Mouse (Mus musculus) retina, embryonic 14.5 days (tissue): ENCODE measurements around the gene Ttll11.
A peak's percentile ranks its signal among the peaks of the same experiment; 100 is the strongest.

Experiments used
- DNase-seq: peaks from one replicate; pipeline ENCODE4 v3.0.0-alpha.2; 2015; ENCODE audit warnings: low spot score

Gene Ttll11

DNA sequence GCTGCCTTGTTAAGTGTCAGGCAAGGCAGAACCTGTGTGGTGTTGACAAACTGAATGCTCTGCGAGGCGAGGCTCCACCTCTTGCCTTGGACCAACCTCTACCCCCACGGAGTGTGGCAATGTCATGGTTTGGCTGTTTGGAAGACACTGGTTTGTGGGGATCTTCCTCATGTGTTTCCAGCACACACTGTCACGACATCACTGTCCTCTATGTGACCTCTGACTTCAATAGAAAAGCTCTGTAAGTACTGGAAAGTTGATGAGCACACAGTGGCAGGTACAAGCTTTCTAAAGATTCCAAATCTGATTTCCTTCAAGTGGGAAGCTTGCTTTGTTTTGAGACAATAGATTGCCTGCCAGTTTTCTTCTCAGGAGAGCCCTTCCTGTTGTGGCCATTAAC lies 126.7 kb downstream of the Ttll11 start:
- no peak for DNase-seq

DNA sequence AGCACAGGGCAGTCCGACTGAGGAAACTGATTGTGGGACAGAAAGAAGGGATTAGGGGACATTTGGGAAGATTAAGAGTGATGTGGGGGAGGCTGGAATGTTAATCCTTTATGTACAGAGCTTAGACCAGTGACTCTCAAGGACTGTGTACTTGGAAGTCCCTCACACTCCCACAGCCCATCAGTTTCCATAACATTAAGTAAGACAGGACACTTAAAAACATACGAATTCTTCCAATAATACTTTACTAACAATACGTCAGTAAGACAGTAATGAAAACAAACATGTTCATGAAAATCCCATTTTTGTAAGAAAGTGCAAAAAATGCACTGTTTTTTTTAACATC lies 127.6 kb downstream of the Ttll11 start:
- DNase-seq = no peak

DNA sequence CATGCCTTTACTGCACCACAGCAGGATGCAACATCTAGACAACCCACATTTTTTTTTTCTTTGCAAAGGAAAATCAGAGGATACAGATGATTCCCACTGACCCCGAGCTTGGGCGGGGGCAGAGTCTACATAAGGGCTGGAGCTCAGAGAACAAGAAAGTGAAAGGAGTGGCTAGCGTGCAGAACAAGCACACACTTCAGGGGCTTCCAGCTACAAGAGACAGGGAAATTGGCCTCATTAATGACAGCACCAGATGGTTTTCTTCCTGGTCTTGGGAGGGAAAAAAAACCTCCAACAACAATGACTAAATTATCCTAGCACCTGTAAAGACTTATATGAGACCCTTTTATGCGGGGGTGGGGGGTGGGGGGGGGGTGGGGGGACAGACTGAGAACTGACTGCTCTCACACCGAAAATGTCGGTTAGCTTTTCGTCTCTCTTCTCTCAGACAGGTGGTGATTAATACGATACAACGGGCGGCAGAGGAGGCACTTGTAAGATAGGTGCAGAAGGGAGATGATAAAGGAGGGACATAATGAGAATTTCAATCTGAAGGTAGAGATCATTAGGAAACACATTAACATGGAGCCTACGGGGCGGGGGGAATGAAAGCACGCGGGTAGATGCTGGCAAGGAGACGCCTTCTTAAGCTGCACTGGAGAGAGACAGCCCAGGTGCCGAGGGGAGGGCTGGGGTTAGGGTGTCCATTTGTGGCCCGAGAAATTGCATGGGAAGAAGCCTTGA lies 128.1 kb downstream of the Ttll11 start:
- DNase-seq = peak; percentile 53

DNA sequence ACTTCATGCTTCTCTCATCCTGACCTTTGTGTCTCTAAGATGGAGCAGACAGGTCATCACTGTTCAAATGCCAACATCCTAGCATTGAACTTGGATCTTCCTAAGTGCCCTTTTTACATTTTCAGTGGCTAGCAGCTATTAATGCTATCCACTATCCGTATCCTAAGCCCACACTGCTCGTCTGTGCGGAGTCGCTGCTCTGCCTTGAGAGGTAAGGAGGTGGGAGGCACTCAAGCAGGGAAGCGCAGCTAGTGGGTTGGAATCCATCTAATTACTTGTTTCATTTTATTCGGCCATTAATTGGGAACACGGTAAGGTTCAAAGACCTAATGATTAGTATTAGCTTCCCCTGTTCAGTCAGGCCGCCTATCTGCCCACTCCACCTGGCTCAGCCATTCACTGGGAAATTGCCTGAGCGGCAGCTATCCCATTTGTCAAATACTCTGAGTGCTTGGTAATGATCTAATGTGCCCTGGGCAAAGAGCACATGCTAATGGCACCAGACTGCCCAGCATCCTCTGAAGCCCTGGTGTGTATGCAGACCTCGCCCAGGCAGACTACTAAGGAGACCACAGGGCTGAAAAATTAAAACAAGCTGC lies 130.0 kb downstream of the Ttll11 start:
- peak; percentile 48 for DNase-seq

DNA sequence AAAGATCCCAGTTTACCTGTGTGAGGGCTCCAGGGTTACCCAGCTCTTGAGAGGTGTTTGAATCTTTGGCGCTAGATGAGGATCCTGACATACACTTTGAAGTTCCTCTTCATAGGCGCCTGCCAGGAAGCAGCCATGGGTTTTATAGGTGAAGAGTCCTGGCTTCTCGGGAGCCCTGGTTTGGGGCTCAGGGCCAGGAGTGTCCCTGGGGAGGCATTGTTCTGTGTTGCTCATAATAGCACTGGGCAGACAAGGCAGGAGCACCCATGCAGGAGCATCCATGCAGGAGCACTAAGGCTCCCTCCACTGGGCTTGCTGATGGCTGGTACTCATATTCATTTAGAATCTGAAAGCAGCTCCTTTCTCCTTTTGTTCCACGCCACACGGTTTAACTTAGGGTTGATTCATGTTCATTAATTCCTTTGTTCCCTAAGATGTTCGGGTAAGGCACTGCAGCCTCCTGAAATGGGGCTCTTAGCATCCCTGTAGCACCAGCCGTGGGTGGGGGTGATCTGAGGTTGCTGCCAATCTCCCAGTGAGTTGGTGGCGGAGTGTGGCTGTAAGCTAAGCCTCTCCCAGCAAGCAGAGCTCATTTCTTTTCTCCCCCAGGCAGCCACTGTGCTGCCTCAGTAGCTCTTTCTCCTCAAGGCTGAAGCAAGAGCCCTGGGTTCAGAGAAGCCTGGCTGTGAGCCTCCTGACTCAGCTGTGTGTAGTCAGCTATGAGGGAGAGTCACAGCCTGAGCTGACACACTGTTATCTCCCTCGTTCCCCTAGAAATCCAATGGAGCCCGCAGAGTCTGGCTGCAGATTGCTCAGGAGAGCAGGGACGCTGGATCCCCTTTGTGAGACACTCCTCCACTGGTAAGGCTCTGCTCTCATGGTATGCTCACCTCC lies 133.9 kb downstream of the Ttll11 start:
- no peak for DNase-seq

DNA sequence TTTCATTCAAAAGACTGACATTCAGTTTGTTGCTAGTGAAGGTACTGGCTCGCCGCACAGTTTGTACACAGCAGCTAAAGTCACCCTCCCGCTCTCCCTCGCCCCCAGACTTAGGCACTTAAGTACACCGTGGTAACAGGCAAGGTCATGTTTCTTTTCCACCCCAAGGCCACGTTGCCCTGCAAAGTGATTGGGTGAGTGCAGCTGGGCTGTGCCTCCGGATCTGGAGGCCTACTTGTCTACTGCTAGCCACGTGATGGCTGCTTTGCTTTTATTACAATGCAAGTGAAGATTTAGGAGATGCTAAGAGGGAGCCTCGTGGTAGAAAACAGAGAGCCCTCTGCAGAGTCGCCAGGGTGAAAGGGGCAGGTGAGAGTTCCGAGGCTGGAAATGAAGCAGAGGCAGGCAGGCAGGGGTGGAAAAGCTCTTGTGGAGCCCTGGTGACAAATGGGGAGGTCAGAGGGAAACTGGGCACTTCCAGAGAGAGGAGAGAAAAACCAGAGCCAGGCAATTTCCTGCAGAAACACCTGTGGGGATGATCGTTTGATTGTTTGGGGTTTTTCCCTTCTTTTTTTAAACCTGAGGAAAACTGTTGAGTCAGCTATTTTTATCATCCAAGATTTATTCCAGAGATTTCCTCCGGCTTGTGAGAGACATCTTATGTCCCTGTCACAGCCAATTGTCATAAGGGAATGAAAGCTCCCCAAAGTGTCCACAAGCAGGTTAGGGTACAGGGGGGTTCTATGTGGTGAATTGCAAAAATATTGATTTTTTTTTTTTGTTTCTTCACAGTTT lies 135.6 kb downstream of the Ttll11 start:
- DNase-seq = no peak

DNA sequence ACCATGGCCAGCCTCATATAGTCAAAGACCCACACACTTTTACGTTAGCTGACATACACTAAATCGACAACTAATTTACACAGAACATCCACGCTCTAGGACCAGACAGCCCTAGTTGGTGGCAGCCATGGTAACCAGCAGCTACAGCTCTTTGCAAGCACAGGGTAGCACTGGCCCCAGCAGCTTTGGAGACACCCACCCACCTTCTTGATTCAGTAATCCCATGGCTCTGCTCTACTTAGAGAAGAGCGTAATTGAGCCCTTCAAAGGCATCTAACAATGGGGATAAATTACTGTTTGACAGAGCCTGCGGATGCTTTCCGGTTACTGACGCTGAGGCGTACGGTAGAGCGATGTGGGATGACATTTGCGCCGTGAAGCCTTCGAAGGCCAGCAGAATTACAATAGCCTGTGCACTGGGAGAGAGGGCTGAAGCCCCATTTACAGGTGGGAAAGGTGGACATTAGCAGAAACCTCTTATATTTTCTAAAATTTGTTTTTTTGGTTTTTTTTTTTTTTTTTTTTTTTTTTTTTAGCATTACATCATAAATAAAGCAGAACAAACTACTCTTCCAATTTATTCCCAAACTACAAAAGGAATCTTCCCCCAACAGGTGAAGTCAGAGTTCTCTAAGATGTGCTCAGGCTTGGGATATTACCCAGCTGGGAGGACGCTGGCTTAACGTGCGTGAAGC lies 136.8 kb downstream of the Ttll11 start:
- peak; percentile 54 for DNase-seq

DNA sequence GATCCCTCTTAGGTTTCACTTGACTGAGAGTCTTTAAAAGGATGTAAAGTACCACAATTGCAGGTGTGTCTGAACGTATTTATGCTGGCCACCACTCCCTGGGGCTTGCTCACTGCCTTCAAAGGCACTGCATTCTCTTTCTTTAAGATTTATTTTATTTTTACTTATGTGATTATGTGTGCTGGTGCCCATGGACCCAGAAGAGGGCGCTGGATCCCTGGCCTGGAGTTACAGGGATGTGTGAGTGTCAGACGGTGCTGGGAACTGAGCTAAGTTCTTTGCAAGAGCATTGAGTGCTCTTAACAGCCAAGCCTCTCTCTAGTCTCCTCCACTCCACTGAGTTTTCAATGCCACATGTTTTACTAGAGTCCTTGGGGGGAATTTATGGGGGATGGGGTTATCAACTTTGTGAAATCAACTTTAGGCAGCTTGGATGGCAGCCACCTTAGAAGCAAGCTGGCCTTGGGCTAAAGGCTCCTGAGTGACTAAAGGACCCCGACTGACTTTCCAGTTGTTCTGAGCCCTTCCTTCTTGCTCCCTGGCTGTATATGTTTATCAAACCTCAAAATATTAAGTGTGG lies 137.8 kb downstream of the Ttll11 start:
- no peak for DNase-seq

DNA sequence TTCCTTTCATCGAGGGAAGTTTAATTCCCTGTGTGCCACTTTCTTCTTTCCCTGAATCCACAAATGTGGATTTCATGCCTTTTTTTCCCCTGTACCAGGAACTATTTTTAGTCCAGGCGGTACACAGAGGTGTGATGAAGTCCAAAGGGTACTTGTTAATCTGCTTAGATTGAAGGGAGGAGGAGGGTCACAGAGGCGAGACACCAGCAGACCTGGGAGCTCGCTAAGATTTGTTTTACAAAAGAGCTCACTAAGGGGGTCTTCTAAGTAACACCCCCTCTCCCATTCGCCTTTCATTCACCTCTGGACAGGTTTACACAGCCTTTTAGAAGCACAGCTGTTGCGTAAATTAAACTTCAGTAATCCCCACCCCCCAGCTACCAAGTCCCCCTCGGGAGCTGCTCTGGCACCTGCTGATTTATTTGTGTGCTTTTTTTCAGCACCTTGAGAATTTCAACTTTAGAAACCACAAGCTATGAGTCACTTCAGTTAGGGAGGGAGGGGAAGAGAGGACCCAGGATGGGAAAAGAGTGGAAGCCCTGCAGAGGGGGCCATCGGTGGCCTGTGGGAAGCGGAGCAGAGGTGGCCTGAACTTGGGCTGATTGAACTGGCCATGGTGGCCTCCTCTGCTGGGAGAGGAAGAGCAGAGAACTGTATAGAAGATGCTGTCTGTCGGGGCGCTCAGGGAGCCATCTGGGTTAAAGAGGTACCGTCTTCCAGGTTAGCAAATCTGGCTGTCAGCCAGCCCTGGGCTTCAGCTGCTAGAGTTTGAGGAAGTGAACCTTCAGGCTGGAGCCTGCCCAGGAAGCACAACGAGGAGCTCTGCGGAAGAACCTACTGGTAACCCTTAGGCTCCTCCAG lies 138.5 kb downstream of the Ttll11 start:
- no peak for DNase-seq

DNA sequence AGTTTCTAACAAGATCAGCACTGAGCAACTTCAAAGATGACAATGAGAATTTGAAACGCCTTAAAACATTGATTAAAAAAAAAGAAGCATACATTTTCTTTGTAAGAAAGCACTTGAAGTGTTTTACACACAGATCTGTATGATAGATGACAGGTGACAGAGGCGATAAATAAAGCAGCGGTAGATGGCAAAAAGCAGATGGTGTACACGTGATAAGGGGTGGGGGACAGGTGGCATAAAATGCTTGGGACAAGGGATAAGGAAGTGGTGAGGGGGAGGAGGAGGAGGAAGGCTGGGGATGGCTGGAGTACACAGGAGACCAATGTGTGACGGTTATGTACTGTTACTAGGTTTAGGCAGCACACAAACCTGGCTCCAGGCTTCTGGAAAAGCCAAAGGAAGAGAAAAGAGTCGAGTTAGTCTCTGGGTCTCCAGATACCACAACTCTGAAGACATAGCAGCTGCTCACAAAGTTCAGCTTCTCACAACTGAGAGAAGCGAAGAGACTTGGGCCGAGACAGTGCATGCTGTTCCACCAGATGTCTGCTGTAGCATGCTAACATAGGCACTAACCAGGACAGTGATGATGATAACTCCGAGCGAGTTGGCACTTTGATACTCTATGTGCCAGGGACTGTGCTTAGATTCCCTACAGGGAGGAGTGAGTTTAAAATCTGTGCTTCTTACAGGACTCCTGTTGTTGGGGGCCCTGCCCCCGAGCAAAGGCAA lies 140.8 kb downstream of the Ttll11 start:
- no peak for DNase-seq

DNA sequence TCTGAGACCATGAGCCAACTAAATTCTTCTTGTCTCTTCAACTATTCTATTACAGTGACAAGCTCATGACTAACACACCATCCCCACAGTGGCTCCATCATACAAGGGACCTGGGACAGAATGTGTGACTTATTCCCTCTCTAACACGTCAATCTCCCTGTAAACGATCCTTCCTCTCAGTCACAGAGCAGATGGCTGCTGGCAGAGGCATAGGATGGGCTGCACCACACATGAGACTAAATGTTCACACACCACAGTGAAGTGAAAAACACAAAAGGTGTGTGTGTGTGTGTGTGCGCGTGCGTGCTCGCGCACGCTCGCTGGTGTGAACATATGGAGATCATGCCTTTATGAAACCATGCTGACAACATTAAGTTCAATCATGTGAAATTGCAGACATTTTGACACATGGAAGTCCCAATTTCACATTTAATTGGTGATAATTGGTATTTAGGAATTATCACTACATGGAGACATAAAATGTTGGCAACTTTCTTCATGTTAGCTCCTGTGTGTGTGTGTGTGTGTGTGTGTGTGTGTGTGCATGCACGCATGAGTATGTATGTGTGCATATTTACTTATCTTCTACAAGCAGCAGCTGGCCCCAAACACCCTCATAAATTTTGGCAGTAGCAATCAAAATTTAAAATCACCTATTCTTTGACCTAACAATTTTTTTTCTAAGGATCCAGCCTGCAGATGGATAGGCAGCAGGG lies 145.4 kb downstream of the Ttll11 start:
- DNase-seq = no peak

DNA sequence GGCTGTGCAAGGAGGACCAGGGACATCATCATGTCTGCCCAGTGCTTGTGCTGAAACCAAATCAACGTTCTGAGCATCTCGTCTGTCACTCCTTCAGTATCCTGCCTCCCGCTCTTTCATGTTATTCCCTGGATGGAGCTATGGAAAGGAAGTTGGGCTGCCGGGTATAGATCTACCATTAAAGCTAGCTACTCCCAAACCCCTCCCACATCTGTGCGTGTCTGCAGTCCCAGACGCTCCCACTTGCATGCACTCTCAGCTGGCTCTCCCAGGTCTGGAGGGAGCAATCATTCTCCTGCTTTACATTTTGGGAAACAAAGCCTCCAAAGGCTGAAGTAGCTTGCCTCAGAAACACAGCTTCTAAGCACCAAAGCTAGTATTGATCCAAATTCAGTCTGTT lies 146.2 kb downstream of the Ttll11 start:
- no peak for DNase-seq

DNA sequence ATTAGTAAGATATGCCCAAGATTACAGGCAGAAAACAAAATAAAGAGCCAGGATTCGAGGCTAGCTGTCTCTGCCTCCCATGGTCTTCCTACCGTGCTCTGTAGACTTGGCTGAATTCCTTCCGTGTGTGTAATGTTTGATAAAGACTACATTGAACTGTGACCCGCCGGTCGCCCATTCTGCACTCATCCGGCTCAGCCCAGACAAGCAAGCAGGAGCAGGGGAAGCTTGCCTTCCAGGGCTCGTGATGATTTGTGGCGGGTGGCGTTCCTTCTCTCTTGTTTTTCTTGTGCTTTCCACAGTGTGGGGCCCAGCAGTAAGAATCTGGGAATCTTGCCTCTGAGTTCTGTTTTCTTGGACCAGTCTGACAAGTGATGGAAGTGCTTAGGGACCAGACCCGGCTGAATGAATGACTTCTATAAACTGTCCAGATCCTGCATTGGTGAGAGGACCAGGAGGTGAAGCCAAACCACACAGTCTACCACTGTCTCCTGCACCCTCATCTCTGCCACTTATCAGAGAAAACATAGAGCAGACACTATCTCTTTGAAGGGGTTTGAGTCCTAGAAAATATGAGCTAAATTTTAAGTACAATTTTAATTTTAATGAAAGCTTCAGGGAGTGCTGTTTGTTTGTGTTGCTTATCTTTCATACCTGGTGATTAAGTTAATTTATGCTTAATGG lies 146.8 kb downstream of the Ttll11 start:
- DNase-seq = no peak

DNA sequence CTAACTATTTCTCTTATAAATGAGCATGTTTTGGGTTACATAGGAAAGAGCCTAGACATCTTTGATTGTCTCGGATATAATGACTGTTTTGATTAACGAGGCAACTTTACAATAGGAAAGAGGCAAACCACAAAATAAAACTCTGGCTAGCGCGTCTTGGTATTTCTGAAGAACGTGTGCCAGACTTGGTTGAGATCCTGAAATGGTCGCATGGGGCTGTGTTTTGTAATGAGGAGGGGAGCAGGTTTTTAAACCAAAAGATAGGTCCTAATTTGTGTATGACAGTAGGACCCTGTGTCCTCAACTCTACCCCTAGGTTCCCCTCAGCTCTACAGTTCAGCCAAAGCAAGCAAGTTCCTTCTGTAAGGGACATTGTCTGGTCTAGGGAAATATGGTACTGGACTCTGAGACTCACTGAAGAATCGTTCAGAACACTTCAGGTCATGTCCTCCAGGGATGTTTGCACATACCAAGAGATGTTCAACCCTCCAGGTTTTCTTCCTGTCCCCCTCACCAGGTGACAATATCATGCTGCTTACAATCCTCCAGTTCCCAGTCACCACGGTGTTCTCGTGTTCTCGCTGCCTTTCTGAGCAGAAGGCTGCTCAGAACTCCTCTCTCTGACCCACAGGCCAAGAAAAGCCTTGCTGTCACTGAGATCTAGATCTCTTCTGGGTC lies 147.7 kb downstream of the Ttll11 start:
- DNase-seq = no peak

DNA sequence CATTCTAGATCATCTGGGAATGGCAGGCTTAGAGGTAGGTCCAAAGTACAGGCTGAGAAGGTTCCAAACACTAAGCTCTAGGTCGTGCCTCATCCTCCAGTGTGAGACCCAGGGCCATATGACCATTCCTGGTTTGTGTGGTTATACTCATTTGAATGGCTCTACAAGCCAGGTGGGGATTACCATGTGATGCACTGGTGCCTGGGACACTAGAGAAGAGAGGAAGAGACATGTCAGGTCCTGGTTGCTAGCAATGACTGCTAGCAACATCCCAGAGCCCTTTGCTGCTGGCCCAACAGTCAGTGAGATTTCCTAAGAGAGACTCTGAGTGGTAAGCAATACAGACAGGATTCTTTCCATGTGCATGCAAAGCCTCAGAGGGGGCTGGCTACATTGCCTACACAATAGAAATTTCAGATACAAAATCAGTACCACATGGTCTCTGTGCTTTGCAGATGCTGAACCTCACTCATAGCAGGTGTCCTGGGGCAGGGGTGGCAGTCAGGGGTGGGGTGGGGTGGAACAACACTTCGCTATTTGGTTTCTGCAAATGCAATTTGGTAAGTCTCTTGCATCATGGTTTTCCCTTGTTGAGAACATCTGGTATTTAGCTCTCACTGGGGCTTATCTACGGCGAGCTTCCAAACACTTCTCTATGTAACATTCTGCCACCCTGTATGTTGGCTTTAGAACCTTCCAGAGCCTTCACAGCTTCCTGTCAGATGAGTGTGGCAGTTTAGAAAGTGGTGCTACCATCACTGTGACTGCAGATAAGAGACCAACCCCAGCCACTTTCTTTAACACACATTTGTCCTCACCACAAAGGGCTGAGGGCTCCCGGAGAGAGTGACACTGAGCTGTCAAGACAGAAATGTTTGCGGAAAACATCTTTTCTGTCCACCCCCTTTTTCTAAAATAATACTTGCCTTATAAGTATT lies 148.5 kb downstream of the Ttll11 start:
- no peak for DNase-seq

DNA sequence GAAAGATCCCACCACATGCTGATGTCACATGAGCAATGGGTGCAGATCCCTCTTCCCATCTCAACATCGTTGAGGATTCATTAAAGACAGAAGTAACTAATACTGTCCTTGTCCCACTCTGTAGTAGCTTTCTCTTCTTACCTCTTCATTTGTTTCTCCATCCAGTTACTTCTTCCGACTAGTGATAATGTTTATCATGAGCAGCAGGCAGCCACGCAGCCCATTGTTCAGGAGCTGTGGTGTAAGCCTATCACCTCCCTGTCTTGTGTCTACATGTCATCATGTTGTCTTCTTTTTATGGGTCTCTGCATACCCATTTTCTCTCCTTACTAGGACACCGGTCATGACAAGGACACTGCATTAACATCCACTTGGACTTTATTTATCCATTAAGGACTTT lies 150.6 kb downstream of the Ttll11 start:
- DNase-seq = no peak

DNA sequence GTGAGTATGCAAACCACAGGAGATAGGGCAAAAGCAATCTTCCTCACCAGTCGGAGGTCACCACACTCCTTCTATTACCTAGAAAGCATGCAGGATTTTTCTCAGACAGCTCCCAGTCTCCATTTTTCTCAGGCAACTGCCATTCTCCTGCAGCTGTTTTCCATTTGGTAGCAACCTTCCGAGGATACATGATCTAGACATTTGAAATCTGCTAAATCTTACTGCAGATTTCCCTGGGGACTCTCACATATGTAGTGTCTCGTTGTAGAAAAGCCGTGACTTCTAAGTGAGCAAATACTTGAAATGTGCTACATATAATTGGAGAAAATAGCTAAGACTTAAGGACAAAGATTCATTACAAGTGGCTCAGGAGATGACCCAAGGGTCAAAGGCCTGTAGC lies 151.8 kb downstream of the Ttll11 start:
- DNase-seq = no peak
